Mouse (Mus musculus): Measurements from ENCODE around the gene Isg15. TPM values are rescaled to one million over a fixed set of nuclear protein-coding genes. Genes with fewer than 3 reads are reported as not detected.

The Isg15 gene
- polyA plus RNA-seq, 1 experiment, result 90.2 TPM

DNA sequence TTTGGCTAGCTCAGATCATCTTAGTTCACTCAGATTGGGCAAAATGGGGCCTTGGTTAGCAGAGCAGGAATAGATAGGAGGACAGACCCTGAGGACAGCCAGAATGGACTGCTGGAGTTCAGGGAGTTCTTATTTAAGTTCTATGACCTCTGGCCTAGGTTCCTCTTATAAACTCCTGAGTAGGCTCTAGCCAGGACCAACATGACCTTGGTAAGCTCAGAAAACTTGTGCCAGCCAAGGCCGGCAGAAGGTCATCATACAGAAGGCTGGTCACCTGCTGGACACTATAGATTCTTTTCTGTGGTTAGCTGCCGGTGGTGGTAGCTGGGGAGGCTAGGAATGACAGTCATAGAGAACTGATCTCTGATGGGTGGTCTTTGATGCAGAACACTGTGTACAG, 15.6 kb upstream of the Isg15 start:
- TF ChIP-seq CTCF (IDR thresholded peaks at IDR 0.05; ENCODE audit: extremely low read depth, insufficient read length, insufficient replicate concordance, low read depth, low read length) (no peak), POLR2A (IDR thresholded peaks at IDR 0.05; ENCODE audit: low read depth, low read length) (no peak)
- Histone ChIP-seq H3K4me3 (ENCODE audit: low read depth, low read length) (no peak overlapping the region), H3K27ac (ENCODE audit: insufficient read depth, low read depth, low read length) (no peak overlapping the region), H3K27me3 (ENCODE audit: control insufficient read depth, insufficient read depth, low read length) (no peaks in the 10 kb centered on the region), H3K4me1 (ENCODE audit: control insufficient read depth, insufficient read depth, insufficient read length, low read length) (no peaks in the 10 kb centered on the region), H3K36me3 (ENCODE audit: control insufficient read depth, insufficient read depth, low read length) (no peaks in the 10 kb centered on the region)
- WGBS, result 86% methylated on average over 2 of the region's 2 CpGs

GRCm38 (mm10) chr4:156215649-156216048, 15.0 kb upstream of the Isg15 start, which contains the start of gene Perm1:
Gene Perm1 (plus strand): TSS chr4:156215868.
- Histone ChIP-seq H3K36me3 (ENCODE audit: control insufficient read depth, insufficient read depth, low read length) (no peaks in the 10 kb centered on the region), H3K27me3 (ENCODE audit: control insufficient read depth, insufficient read depth, low read length) (no peaks in the 10 kb centered on the region), H3K27ac (ENCODE audit: insufficient read depth, low read depth, low read length) (no peak within 1 kb of the TSS), H3K4me1 (ENCODE audit: control insufficient read depth, insufficient read depth, insufficient read length, low read length) (no peaks in the 10 kb centered on the region), H3K4me3 (ENCODE audit: low read depth, low read length) (no peak within 1 kb of the TSS)
- TF ChIP-seq CTCF (IDR thresholded peaks at IDR 0.05; ENCODE audit: extremely low read depth, insufficient read length, insufficient replicate concordance, low read depth, low read length), result no peak
- no peak for TF ChIP-seq POLR2A (IDR thresholded peaks at IDR 0.05; ENCODE audit: low read depth, low read length)
- 55% methylated on average over 4 of the region's 4 CpGs for WGBS

- WGBS, result 91% methylated on average over 13 of the region's 13 CpGs
- Histone ChIP-seq H3K36me3 (ENCODE audit: control insufficient read depth, insufficient read depth, low read length) (no peaks in the 10 kb centered on the region), H3K4me3 (ENCODE audit: low read depth, low read length) (no peak overlapping the region), H3K27ac (ENCODE audit: insufficient read depth, low read depth, low read length) (no peak overlapping the region), H3K4me1 (ENCODE audit: control insufficient read depth, insufficient read depth, insufficient read length, low read length) (no peaks in the 10 kb centered on the region), H3K27me3 (ENCODE audit: control insufficient read depth, insufficient read depth, low read length) (no peaks in the 10 kb centered on the region)
- TF ChIP-seq CTCF (IDR thresholded peaks at IDR 0.05; ENCODE audit: extremely low read depth, insufficient read length, insufficient replicate concordance, low read depth, low read length) (no peak), POLR2A (IDR thresholded peaks at IDR 0.05; ENCODE audit: low read depth, low read length) (no peak)
These were observed 12.5 kb upstream of the Isg15 start for GRCm38 (mm10) chr4:156213134-156213533.

DNA sequence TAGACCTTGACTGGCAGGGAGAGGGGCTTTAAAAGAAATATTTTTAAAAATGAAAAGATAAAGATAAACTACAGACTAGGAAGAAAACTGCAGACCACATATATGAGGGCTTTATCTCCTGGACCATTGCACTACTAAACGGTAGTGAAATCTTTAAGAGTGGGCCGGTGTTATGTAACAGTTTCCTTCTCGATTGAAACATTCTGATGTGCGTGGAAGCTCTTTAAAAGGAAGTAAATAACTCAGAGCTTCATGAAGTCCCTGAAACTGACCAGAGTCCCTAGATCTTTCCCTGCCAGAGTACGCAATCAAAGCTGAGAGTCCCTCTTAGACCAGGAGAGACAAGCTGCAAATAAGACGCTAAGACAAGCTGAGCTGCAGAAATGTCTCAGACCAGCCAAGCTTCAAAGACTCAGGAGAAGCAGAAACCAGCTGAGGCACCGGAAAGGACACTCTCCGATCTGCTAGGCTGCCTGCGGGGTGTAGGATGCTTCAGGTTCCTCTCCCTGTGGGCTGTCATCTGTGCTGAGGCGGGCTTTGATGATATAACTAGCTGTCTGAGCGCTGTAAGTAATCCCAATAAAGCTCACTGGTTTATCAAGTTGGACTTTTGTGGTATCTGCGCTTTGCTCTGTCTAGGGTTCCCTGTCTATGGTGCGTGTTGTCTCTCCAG, 9.5 kb upstream of the Isg15 start:
- no peaks in the 10 kb centered on the region for H3K4me1 ChIP-seq (ENCODE audit: control insufficient read depth, insufficient read depth, insufficient read length, low read length)
- WGBS, result 76% methylated on average over 13 of the region's 13 CpGs
- no peak overlapping the region for H3K4me3 ChIP-seq (ENCODE audit: low read depth, low read length)
- H3K36me3 ChIP-seq (ENCODE audit: control insufficient read depth, insufficient read depth, low read length), result no peaks in the 10 kb centered on the region
- TF ChIP-seq CTCF (IDR thresholded peaks at IDR 0.05; ENCODE audit: extremely low read depth, insufficient read length, insufficient replicate concordance, low read depth, low read length), result no peak
- no peak for TF ChIP-seq POLR2A (IDR thresholded peaks at IDR 0.05; ENCODE audit: low read depth, low read length)
- H3K27me3 ChIP-seq (ENCODE audit: control insufficient read depth, insufficient read depth, low read length), result no peaks in the 10 kb centered on the region
- no peak overlapping the region for H3K27ac ChIP-seq (ENCODE audit: insufficient read depth, low read depth, low read length)

DNA sequence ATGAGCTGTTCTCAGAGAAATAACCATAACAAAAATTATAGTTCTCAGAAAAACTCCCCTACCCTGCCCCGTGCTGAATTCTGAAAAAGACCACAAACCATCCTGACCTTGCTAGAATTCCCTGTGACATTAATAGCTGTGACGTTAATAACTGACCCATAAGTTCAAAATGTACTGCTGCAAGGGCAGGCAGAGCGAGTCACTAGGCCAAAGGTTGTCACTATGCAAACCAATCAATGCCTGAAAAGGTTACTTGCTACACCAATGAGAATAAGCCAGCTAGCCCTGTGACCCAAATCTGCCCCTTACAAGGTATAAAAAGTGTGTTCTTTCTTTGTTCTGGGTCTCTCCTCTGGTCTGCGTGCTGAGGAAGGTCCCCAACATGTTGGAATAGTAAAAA, 8.3 kb upstream of the Isg15 start:
- WGBS, result 84% methylated on average over 4 of the region's 4 CpGs
- Histone ChIP-seq H3K27me3 (ENCODE audit: control insufficient read depth, insufficient read depth, low read length) (no peaks in the 10 kb centered on the region; the same call in 1 of the 2 replicates), H3K27ac (ENCODE audit: insufficient read depth, low read depth, low read length) (no peak overlapping the region)

GRCm38 (mm10) chr4:156203413-156204131, 3.0 kb upstream of the Isg15 start:
- TF ChIP-seq POLR2A (IDR thresholded peaks at IDR 0.05; ENCODE audit: low read depth, low read length), result no peak
- TF ChIP-seq CTCF (IDR thresholded peaks at IDR 0.05; ENCODE audit: extremely low read depth, insufficient read length, insufficient replicate concordance, low read depth, low read length), result no peak
- Histone ChIP-seq H3K4me3 (ENCODE audit: low read depth, low read length) (peak overlapping the region; percentile 83), H3K4me1 (ENCODE audit: control insufficient read depth, insufficient read depth, insufficient read length, low read length) (peaks cover 7% of the 10 kb centered on the region; the same call in 1 of the 2 replicates), H3K27me3 (ENCODE audit: control insufficient read depth, insufficient read depth, low read length) (no peaks in the 10 kb centered on the region; the same call in 1 of the 2 replicates), H3K27ac (ENCODE audit: insufficient read depth, low read depth, low read length) (peak overlapping the region; percentile 75), H3K36me3 (ENCODE audit: control insufficient read depth, insufficient read depth, low read length) (0 out of 2 replicates have a peak, but pooled peaks cover 2% of the 10 kb centered on the region)
- under 1% methylated on average over 49 of the region's 49 CpGs for WGBS

More for the DNA sequence above, 8.3 kb upstream of the Isg15 start:
- H3K36me3 ChIP-seq (ENCODE audit: control insufficient read depth, insufficient read depth, low read length), result no peaks in the 10 kb centered on the region
- H3K4me1 ChIP-seq (ENCODE audit: control insufficient read depth, insufficient read depth, insufficient read length, low read length), result no peaks in the 10 kb centered on the region
- TF ChIP-seq CTCF (IDR thresholded peaks at IDR 0.05; ENCODE audit: extremely low read depth, insufficient read length, insufficient replicate concordance, low read depth, low read length) (no peak), POLR2A (IDR thresholded peaks at IDR 0.05; ENCODE audit: low read depth, low read length) (no peak)
- H3K4me3 ChIP-seq (ENCODE audit: low read depth, low read length), result no peak overlapping the region

GRCm38 (mm10) chr4:156203001-156203412, 2.4 kb upstream of the Isg15 start, which contains the start of gene AW011738:
Gene AW011738 (plus strand): TSS chr4:156203304.
- Histone ChIP-seq H3K4me3 (ENCODE audit: low read depth, low read length) (peak within 1 kb of the TSS; percentile 83), H3K27me3 (ENCODE audit: control insufficient read depth, insufficient read depth, low read length) (no peaks in the 10 kb centered on the region; the same call in 1 of the 2 replicates), H3K4me1 (ENCODE audit: control insufficient read depth, insufficient read depth, insufficient read length, low read length) (peaks cover 7% of the 10 kb centered on the region; the same call in 1 of the 2 replicates), H3K36me3 (ENCODE audit: control insufficient read depth, insufficient read depth, low read length) (0 out of 2 replicates have a peak, but pooled peaks cover 2% of the 10 kb centered on the region), H3K27ac (ENCODE audit: insufficient read depth, low read depth, low read length) (peak within 1 kb of the TSS; percentile 75)
- TF ChIP-seq CTCF (IDR thresholded peaks at IDR 0.05; ENCODE audit: extremely low read depth, insufficient read length, insufficient replicate concordance, low read depth, low read length) (no peak), POLR2A (IDR thresholded peaks at IDR 0.05; ENCODE audit: low read depth, low read length) (peak; percentile 73)
- under 1% methylated on average over 36 of the region's 39 CpGs for WGBS
